Mouse (Mus musculus) stomach, embryonic 16.5 days (tissue): ENCODE data around the gene Arid5a. TPM values are rescaled to one million over a fixed set of nuclear protein-coding genes. Genes with fewer than 3 reads are reported as not detected.

Experiments used
- ATAC-seq: fragments of 200-750 bp; cut with Nextera tagmentation; 2 replicates; pipeline ENCODE4 v1.8.0; 2017; ENCODE audit warnings: moderate number of reproducible peaks, moderate TSS enrichment; ENCODE audit not compliant: insufficient read depth, low FRiP score
- H3K27ac ChIP-seq: fragments of 300-500 bp; sonication (generic); 2 replicates; pipeline ENCODE4 v1.5.1; 2014; ENCODE audit warnings: low read length
- H3K27me3 ChIP-seq: fragments of 300-500 bp; sonication (generic); 2 replicates; pipeline ENCODE4 v1.6.1; 2014; ENCODE audit warnings: low read length, control low read depth, mixed read lengths; ENCODE audit not compliant: control insufficient read depth, insufficient read depth
- H3K36me3 ChIP-seq: fragments of 300-500 bp; sonication (generic); 2 replicates; pipeline ENCODE4 v1.6.1; 2014; ENCODE audit warnings: low read length; ENCODE audit not compliant: control insufficient read depth, insufficient read depth
- H3K4me1 ChIP-seq: fragments of 300-500 bp; sonication (generic); 2 replicates; pipeline ENCODE4 v1.6.1; 2014; ENCODE audit warnings: low read length, control low read depth, mixed read lengths; ENCODE audit not compliant: control insufficient read depth, insufficient read depth
- H3K4me2 ChIP-seq: fragments of 300-500 bp; sonication (generic); 2 replicates; pipeline ENCODE4 v1.6.1; 2014; ENCODE audit warnings: low read depth, low read length, mixed read lengths
- H3K4me3 ChIP-seq: fragments of 300-500 bp; sonication (generic); replicated peaks from 2 replicates; pipeline ENCODE4 v1.5.1; 2014; ENCODE audit warnings: mild to moderate bottlenecking, low read length
- H3K9ac ChIP-seq: fragments of 300-500 bp; sonication (generic); 2 replicates; pipeline ENCODE4 v1.6.1; 2014; ENCODE audit warnings: low read length
- H3K9me3 ChIP-seq: fragments of 300-500 bp; sonication (generic); replicated peaks from 2 replicates; pipeline ENCODE4 v1.6.1; 2016; ENCODE audit warnings: low read length, control low read depth; ENCODE audit not compliant: control insufficient read depth
- WGBS: fragments of 180-500 bp; shearing (Covaris S2); extraction: QIAGEN DNeasy Blood & Tissue Kit; methylation state at CpG from one replicate; pipeline ENCODE4 v1.1.7; 2014; 5-methylcytosine and 5-hydroxymethylcytosine counted together
- polyA plus RNA-seq: library from polyadenylated mRNA; unstranded; fragments of >200 nt; fragmentation: Nextera tagmentation; extraction: Ambion mirVana; gene quantifications from 2 replicates; pipeline ENCODE4 v1.2.1, GENCODE M21; 2015

The Arid5a gene
- polyA plus RNA-seq, 1 experiment from 2014 or later = 4.9 TPM

DNA sequence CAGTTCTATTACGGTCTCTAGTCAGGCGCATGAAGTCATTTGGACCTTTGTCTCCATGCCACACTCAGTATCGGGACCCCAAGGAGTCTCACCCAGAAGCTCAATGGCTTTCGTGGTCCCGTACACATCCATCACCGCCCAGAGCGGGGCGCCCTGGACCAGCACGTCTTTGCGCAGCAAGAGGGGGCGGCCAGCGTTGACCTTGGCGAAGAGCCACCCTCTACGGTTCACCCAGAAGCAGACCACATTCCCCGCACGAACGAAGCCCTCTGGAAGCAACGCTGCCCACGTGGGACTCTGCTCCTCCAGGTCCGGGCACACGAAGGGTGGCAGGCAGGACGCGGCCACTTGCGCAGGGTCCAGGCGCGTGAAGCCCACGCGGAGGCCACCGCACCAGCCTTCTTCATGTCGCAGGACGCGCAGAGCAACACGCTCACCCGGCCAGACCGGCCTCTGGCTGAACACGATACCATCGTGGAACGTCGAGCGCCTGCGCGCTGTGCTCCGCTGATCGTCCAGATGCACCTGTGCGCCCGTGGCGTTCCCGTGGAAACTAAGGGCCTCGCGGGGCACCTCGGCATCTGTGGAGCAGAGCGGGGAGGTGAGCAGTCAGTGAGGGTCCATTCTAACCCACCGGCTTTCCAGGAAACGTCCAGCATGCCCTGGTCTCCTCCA lies 38.3 kb upstream of the Arid5a start:
- Histone ChIP-seq H3K9me3 (no peaks in the 10 kb centered on the region), H3K4me3 (peak overlapping the region; percentile 22), H3K27ac (no peak overlapping the region), H3K9ac (no peak overlapping the region; the same call in 1 of the 2 replicates), H3K4me1 (peaks cover 31% of the 10 kb centered on the region), H3K27me3 (peaks cover 4% of the 10 kb centered on the region; the same call in 1 of the 2 replicates), H3K36me3 (no peaks in the 10 kb centered on the region), H3K4me2 (peak overlapping the region; percentile 46)
- WGBS = 40% methylated on average over 54 of the region's 54 CpGs
- ATAC-seq = no peak

DNA sequence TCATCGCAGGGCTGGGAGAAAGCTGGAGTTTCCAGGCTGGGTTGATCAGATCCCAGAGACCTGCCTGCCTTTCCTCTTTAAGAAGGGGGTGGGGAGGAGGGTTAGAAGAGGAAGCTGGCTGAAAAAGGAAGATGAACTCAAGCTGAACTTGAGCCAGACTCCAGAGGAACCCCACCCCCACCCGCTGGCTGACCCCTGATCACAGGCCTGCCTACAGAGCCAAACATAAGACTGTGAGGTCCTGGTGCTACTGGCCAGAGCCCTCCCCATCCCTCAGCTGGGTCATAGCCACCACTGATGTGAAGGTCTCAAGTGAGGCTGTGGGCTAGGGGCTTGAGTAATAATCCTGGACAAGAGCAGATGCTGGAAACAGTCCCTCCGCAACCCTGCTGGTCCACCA lies 36.9 kb upstream of the Arid5a start:
- peak overlapping the region; percentile 50 for H3K4me2 ChIP-seq
- H3K27me3 ChIP-seq = peaks cover 4% of the 10 kb centered on the region; the same call in 1 of the 2 replicates
- ATAC-seq = peak; percentile 6; the same call in 1 of the 2 replicates
- 0 out of 2 replicates have a peak overlapping the region, but pooled peaks have one; percentile 2 for H3K4me3 ChIP-seq
- H3K9ac ChIP-seq = peak overlapping the region; percentile 44
- peaks cover 31% of the 10 kb centered on the region for H3K4me1 ChIP-seq
- no peaks in the 10 kb centered on the region for H3K36me3 ChIP-seq
- peak overlapping the region; percentile 97 for H3K27ac ChIP-seq
- no peaks in the 10 kb centered on the region for H3K9me3 ChIP-seq
- 34% methylated on average over 3 of the region's 3 CpGs for WGBS

DNA sequence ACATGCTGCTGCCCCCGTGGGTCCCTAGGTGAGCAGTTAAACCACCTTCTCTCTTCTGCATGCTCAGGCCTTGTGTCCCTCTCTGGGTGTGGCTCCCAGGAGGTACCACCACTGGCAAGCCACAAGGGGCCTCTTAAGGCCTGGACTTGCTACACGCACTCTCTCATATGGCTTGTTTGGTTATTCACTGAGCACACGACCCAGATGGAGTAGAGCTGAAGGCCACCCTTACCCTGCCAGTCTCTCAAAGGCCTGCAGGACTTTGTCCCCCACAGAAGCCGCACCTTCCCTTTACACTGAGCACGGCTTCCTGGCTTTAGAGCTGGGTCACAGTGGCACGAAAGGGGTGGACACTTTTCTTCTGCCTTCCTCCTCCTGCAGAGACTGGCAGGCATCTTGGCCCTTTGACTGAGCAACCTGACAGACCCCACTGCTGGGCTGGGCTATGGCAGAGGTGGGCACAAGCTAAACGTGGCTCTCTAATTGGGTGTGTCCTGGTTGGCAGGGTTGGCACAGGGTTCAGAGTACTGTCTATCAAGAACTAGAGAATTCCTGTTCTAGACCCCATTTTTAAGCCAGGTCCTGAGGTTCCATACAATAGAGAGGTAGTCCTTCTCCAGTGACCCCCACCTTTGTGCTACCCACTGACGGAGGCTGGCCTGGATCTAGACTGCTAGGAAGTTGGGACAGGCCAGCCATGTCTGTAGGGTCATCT lies 35.9 kb upstream of the Arid5a start:
- peak; percentile 54 for ATAC-seq
- Histone ChIP-seq H3K27me3 (peaks cover 4% of the 10 kb centered on the region; the same call in 1 of the 2 replicates), H3K4me3 (peak overlapping the region; percentile 25), H3K36me3 (no peaks in the 10 kb centered on the region), H3K4me1 (peaks cover 31% of the 10 kb centered on the region), H3K4me2 (peak overlapping the region; percentile 50), H3K9me3 (no peaks in the 10 kb centered on the region), H3K27ac (peak overlapping the region; percentile 97), H3K9ac (peak overlapping the region; percentile 44)
- 63% methylated on average over 8 of the region's 8 CpGs for WGBS

DNA sequence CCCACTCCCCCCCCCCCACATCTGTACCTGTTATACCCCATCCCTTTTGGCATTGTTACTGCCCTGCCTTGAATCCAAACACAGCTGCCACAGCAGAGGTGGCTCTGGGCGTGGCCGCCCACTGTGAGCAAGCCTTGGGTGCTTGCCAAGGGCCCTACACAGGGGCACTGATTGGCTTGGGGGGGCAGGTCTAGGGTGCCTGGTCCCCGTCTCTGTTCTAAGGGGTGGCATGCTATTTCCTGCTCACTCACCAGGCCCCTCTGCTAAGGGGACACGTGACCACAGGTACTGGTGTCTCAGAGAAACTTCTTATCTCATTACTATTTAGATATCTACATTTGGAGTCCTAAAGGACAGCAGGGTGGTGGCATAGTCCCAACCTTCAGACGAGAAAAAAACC lies 35.0 kb upstream of the Arid5a start:
- no peaks in the 10 kb centered on the region for H3K9me3 ChIP-seq
- WGBS = 37% methylated on average over 5 of the region's 5 CpGs
- peak overlapping the region; percentile 69; the same call in 1 of the 2 replicates for H3K9ac ChIP-seq
- ATAC-seq = peak; percentile 83
- H3K4me2 ChIP-seq = peak overlapping the region; percentile 50
- no peaks in the 10 kb centered on the region for H3K36me3 ChIP-seq
- peak overlapping the region; percentile 97 for H3K27ac ChIP-seq
- H3K27me3 ChIP-seq = peaks cover 4% of the 10 kb centered on the region; the same call in 1 of the 2 replicates
- H3K4me3 ChIP-seq = peak overlapping the region; percentile 36
- peaks cover 31% of the 10 kb centered on the region for H3K4me1 ChIP-seq

DNA sequence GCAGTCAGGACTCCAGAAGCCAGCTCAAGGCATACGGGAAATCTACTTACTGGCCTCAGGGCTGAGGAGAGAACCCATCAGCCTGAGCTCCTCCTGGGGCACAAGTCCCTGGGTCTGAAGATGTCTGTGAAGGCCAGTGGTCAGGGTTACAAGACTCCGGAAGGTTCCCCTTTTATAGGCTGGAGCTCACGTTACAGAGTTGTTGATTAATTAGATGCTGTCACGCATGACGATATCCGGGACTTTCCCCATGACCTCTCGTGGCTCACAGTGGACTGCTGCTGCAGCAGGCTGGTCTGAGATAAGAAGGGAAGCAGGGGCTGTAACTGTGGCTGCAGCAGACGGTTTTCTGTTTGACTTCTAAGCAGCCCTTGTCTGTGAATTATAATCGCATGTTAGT lies 34.2 kb upstream of the Arid5a start:
- H3K36me3 ChIP-seq = no peaks in the 10 kb centered on the region
- H3K4me3 ChIP-seq = peak overlapping the region; percentile 36
- H3K4me2 ChIP-seq = peak overlapping the region; percentile 50
- H3K9me3 ChIP-seq = no peaks in the 10 kb centered on the region
- H3K27ac ChIP-seq = peak overlapping the region; percentile 97
- H3K27me3 ChIP-seq = peaks cover 4% of the 10 kb centered on the region; the same call in 1 of the 2 replicates
- H3K4me1 ChIP-seq = peaks cover 31% of the 10 kb centered on the region
- peak overlapping the region; percentile 69 for H3K9ac ChIP-seq
- ATAC-seq = peak; percentile 18
- 6% methylated on average over 9 of the region's 9 CpGs for WGBS

DNA sequence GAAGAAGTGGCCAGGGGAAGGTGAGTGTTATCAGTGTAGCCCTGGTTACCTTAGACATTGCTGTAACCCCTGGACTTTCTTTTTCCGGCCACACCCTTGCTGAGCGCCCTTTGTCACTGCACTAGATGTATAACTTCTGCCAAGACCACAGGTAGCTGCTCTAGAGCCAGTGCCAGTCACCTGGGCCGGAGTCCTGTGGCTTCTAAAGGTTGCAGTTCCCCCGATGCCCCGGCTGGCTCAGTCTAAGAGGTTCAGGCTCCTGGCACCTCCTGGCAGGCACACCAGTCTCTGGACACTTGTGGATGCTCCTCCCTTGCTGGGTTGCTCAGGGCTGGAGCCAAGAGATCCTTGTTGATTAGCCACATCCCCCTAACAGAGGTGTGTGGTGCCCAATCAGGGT lies 33.1 kb upstream of the Arid5a start, which contains the start of gene Neurl3:
Gene Neurl3, minus strand, starts transcription at position 225 of the 400 bp plus-strand sequence.
- peak within 1 kb of the TSS; percentile 50 for H3K4me2 ChIP-seq
- 78% methylated on average over 5 of the region's 5 CpGs for WGBS
- H3K36me3 ChIP-seq = no peaks in the 10 kb centered on the region
- ATAC-seq = no peak
- H3K9ac ChIP-seq = peak within 1 kb of the TSS; percentile 69
- H3K27ac ChIP-seq = peak within 1 kb of the TSS; percentile 97
- H3K27me3 ChIP-seq = no peaks in the 10 kb centered on the region
- peaks cover 26% of the 10 kb centered on the region for H3K4me1 ChIP-seq
- no peaks in the 10 kb centered on the region for H3K9me3 ChIP-seq
- peak within 1 kb of the TSS; percentile 36 for H3K4me3 ChIP-seq

DNA sequence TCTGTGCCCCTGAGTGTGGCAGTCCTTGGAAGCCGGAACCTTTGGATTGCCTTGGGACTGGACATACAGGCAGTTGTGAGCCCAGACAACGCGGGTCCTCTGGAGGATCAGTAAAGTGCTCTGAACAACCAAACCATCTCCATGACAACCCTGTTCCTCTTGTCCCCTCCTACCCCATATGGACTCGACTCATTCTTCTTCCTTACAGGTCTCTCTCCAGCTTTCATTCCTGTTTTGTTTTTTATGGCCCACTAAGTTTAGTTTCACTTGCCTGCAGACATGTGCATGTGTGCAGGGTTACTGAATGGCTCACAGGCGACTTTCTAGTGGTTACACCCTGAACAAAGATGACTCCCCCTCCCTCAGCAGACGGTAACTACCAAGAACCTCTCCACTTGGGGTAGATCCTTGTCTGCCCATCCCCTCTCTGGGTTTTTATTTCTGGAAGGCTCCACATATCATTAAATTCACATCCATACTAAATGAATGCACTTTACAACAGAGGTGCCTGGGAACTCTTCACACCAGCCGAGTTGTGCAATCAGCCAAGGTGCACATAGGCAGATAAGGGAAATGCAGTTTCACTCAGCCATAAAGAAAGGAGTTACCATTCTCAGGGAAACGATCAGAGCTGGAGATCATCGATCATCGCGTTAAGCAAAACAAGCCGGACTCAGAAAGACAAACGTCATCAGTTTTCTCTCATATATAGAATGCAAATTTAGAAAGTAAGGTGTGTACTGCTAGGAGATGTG lies 31.7 kb upstream of the Arid5a start:
- no peak overlapping the region for H3K4me2 ChIP-seq
- WGBS = 63% methylated on average over 13 of the region's 13 CpGs
- H3K4me1 ChIP-seq = peaks cover 19% of the 10 kb centered on the region
- ATAC-seq = no peak
- H3K4me3 ChIP-seq = no peak overlapping the region
- H3K9me3 ChIP-seq = no peaks in the 10 kb centered on the region
- H3K9ac ChIP-seq = no peak overlapping the region
- H3K36me3 ChIP-seq = no peaks in the 10 kb centered on the region
- H3K27me3 ChIP-seq = no peaks in the 10 kb centered on the region
- H3K27ac ChIP-seq = 0 out of 2 replicates have a peak overlapping the region, but pooled peaks have one; percentile 1

DNA sequence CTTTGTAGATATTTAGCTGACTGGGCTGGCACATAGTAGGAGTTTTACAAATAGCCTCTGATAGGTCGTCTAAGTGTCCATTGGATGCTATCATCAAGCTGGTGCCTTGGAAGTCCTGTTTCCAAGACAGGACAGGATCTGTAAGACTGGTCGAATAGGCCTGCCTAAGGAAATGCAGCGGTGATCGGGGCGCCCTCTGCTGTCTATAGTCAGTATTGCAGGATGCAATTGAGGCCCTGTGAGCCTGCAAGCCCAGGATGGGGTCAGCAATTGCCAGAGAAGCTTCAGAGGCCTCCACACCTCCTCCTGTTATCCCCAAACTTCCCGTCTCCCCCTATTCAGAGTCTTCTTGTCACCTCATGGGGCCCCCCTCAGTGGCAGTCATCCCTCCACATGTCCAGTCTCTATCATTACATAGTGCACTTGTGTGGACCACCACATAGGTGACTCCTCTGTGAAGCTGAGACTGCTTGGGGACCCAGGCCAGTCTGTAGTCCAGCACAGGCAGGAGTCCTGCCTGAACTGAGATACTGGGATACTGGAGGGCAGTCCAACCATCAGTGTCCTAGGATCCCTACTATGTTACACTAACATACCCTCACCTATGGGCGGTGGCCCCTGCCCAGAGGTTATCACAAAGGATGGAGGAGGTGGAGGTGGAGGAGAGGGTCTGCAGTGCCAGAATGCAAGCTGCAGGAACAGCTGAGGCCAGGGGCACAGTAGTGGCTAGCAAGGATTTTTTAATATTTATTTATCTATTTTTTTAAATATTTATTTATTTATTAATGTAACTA lies 30.1 kb upstream of the Arid5a start:
- H3K9ac ChIP-seq = no peak overlapping the region
- no peak overlapping the region for H3K4me2 ChIP-seq
- no peaks in the 10 kb centered on the region for H3K36me3 ChIP-seq
- H3K4me3 ChIP-seq = no peak overlapping the region
- H3K27me3 ChIP-seq = no peaks in the 10 kb centered on the region
- no peaks in the 10 kb centered on the region for H3K9me3 ChIP-seq
- ATAC-seq = no peak
- H3K27ac ChIP-seq = no peak overlapping the region
- H3K4me1 ChIP-seq = peaks cover 12% of the 10 kb centered on the region; the same call in 1 of the 2 replicates
- 21% methylated on average over 7 of the region's 7 CpGs for WGBS
